Mouse (Mus musculus) CH12.LX (cell line): ENCODE measurements around the gene Herc3. TPM values are rescaled to one million over a fixed set of nuclear protein-coding genes. Genes with fewer than 3 reads are reported as not detected.

Experiments
- DNase-seq: peaks from one replicate; pipeline ENCODE4 v3.0.0-alpha.2; 2013; ENCODE audit errors: extremely low read depth
- H3K27ac ChIP-seq: 2 replicates; pipeline ENCODE4 v1.5.1; 2012; ENCODE audit warnings: low read depth, mild to moderate bottlenecking, control low read depth, moderate library complexity; ENCODE audit not compliant: insufficient read depth
- H3K27me3 ChIP-seq: replicated peaks from 2 replicates; pipeline ENCODE3; 2012; ENCODE audit warnings: inconsistent platforms
- H3K36me3 ChIP-seq, 2 experiments: replicated peaks in 1 of 2; 2 replicates each; pipeline versions ENCODE3 to v1.6.1; 2012; ENCODE audit warnings: inconsistent platforms in 1 of 2, low read length in 1 of 2, mild to moderate bottlenecking in 1 of 2, mixed read lengths in 1 of 2, moderate library complexity in 1 of 2; ENCODE audit not compliant: control insufficient read depth in 1 of 2, insufficient read depth in 1 of 2
- H3K4me1 ChIP-seq, 2 experiments: 2 replicates each; pipeline ENCODE4 v1.6.1; 2012; ENCODE audit warnings: inconsistent platforms in 1 of 2, moderate library complexity in 1 of 2; ENCODE audit not compliant: insufficient read depth in 2 of 2, control insufficient read depth in 1 of 2
- H3K4me2 ChIP-seq: 2 replicates; pipeline ENCODE4 v1.6.1; 2012; ENCODE audit warnings: low read depth, mild to moderate bottlenecking, control low read depth; ENCODE audit not compliant: poor library complexity, insufficient read depth, severe bottlenecking
- H3K4me3 ChIP-seq, 3 experiments: fragments of 150-350 bp in 1 of 3; sonication (generic) in 1 of 3; replicated peaks in 1 of 3; 2 replicates each; pipeline versions ENCODE3 to v1.5.1; 2011 to 2012; ENCODE audit warnings: low read depth in 2 of 3, low read length in 2 of 3, mild to moderate bottlenecking in 2 of 3, moderate library complexity in 2 of 3, control low read depth in 1 of 3, improper control_type of control experiment in 1 of 3, inconsistent platforms in 1 of 3, mixed read lengths in 1 of 3; ENCODE audit not compliant: poor library complexity in 1 of 3
- H3K79me2 ChIP-seq: replicated peaks from 2 replicates; pipeline ENCODE4 v1.6.1; 2012; ENCODE audit warnings: mild to moderate bottlenecking, moderate library complexity; ENCODE audit not compliant: control insufficient read depth, poor library complexity, insufficient read depth, severe bottlenecking; ENCODE audit errors: extremely low read depth
- H3K9ac ChIP-seq: 2 replicates; pipeline ENCODE4 v1.6.1; 2012; ENCODE audit warnings: low read depth, mild to moderate bottlenecking, control low read depth, moderate library complexity; ENCODE audit not compliant: insufficient read depth
- H3K9me3 ChIP-seq: replicated peaks from 2 replicates; pipeline ENCODE3; 2012; ENCODE audit warnings: low read length, inconsistent platforms, mixed read lengths
- BHLHE40 ChIP-seq: IDR thresholded peaks from 2 replicates; pipeline ENCODE4 v1.6.1; 2011; ENCODE audit warnings: mild to moderate bottlenecking, low read depth, low read length, improper control_type of control experiment
- CTCF ChIP-seq, 2 experiments: IDR thresholded peaks in 1 of 2; conservative IDR thresholded peaks in 1 of 2; 2 replicates each; pipeline ENCODE4 v1.5.1; 2011 to 2012; ENCODE audit warnings: low read depth in 2 of 2, low read length in 2 of 2, improper control_type of control experiment in 1 of 2, inconsistent platforms in 1 of 2, mild to moderate bottlenecking in 1 of 2, moderate library complexity in 1 of 2
- E2F4 ChIP-seq: IDR thresholded peaks from 2 replicates; pipeline ENCODE4 v1.6.1; 2011; ENCODE audit warnings: low read depth, low read length, improper control_type of control experiment; ENCODE audit not compliant: insufficient replicate concordance
- GABPA ChIP-seq: IDR thresholded peaks from 2 replicates; pipeline ENCODE4 v1.6.1; 2012; ENCODE audit warnings: low read depth, low read length, improper control_type of control experiment, inconsistent platforms; ENCODE audit not compliant: insufficient replicate concordance
- JUN ChIP-seq: IDR thresholded peaks from 2 replicates; pipeline ENCODE4 v1.6.1; 2011; ENCODE audit warnings: low read depth, mild to moderate bottlenecking, low read length, improper control_type of control experiment, moderate library complexity; ENCODE audit not compliant: insufficient read depth
- JUND ChIP-seq: conservative IDR thresholded peaks from 2 replicates; pipeline ENCODE4 v1.6.1; 2011; ENCODE audit warnings: low read depth, low read length, improper control_type of control experiment
- KAT2A ChIP-seq: IDR thresholded peaks from 2 replicates; pipeline ENCODE4 v1.6.1; 2012; ENCODE audit warnings: low read length, improper control_type of control experiment, inconsistent platforms; ENCODE audit not compliant: insufficient replicate concordance
- MAFK ChIP-seq: IDR thresholded peaks from 2 replicates; pipeline ENCODE4 v1.6.1; 2011; ENCODE audit warnings: low read length, improper control_type of control experiment; ENCODE audit not compliant: insufficient replicate concordance
- MXI1 ChIP-seq: IDR thresholded peaks from 2 replicates; pipeline ENCODE4 v1.6.1; 2011; ENCODE audit warnings: mild to moderate bottlenecking, low read depth, low read length, improper control_type of control experiment
- MYC ChIP-seq: IDR thresholded peaks from 2 replicates; pipeline ENCODE4 v1.6.1; 2011; ENCODE audit warnings: low read depth, mild to moderate bottlenecking, improper control_type of control experiment, low read length
- NELFE ChIP-seq: IDR thresholded peaks from 2 replicates; pipeline ENCODE4 v1.6.1; 2011; ENCODE audit warnings: low read depth, low read length, improper control_type of control experiment
- POLR2AphosphoS2 ChIP-seq: IDR thresholded peaks from 2 replicates; pipeline ENCODE4 v1.6.1; 2011; ENCODE audit warnings: low read depth, low read length, improper control_type of control experiment
- SIN3A ChIP-seq: IDR thresholded peaks from 2 replicates; pipeline ENCODE4 v1.6.1; 2012; ENCODE audit warnings: low read length, improper control_type of control experiment, inconsistent platforms
- SMC3 ChIP-seq: IDR thresholded peaks from 2 replicates; pipeline ENCODE4 v1.6.1; 2011; ENCODE audit warnings: low read depth, low read length, improper control_type of control experiment
- TCF12 ChIP-seq: IDR thresholded peaks from 2 replicates; pipeline ENCODE4 v1.6.1; 2014; ENCODE audit warnings: low read depth, mild to moderate bottlenecking, inconsistent platforms, low read length, improper control_type of control experiment
- UBTF ChIP-seq: IDR thresholded peaks from 2 replicates; pipeline ENCODE4 v1.6.1; 2012; ENCODE audit warnings: low read depth, mild to moderate bottlenecking, inconsistent platforms, low read length, improper control_type of control experiment, moderate library complexity
- USF1 ChIP-seq: IDR thresholded peaks from 2 replicates; pipeline ENCODE4 v1.6.1; 2014; ENCODE audit warnings: low read depth, mild to moderate bottlenecking, inconsistent platforms, low read length, improper control_type of control experiment
- USF2 ChIP-seq: conservative IDR thresholded peaks from 2 replicates; pipeline ENCODE4 v1.6.1; 2011; ENCODE audit warnings: low read depth, low read length, improper control_type of control experiment
- ZNF384 ChIP-seq: IDR thresholded peaks from 2 replicates; pipeline ENCODE4 v1.6.1; 2012; ENCODE audit warnings: low read depth, low read length, improper control_type of control experiment, inconsistent platforms
- dilution Hi-C: fragments of 300-500 bp; cut with MboI; formaldehyde crosslinking; loops from 2 replicates; pipeline ENCODE4 v1.14.3; 2020; ENCODE audit warnings: low sequenced_read_pairs; ENCODE audit not compliant: extremely low pct_unique_long_range_greater_than_20kb, extremely low pct_ligation_motif_present
- in situ Hi-C: fragments of 300-500 bp; cut with MboI; formaldehyde crosslinking; loops from 3 replicates; pipeline ENCODE4 v1.14.3; 2019; ENCODE audit warnings: low sequenced_read_pairs, low pct_ligation_motif_present, low pct_unique_long_range_greater_than_20kb, mixed read lengths
- polyA plus RNA-seq: library from polyadenylated mRNA; unstranded; fragments of >175 nt; gene quantifications from 2 replicates; pipeline ENCODE4 v1.2.1, GENCODE M21; 2012; ENCODE audit warnings: low read depth; ENCODE audit not compliant: insufficient read length
- total RNA-seq, 2 experiments: library from RNA; depleted of rRNA; stranded (reverse); fragments of 300-350 nt in 1 of 2; fragments of >200 nt in 1 of 2; gene quantifications; 2 replicates each; pipeline ENCODE4 v1.2.3; 2012 to 2014

Gene Herc3
- total and polyA plus RNA-seq, 3 experiments, result 15.7 to 19.1 (median 17.8) TPM

DNA sequence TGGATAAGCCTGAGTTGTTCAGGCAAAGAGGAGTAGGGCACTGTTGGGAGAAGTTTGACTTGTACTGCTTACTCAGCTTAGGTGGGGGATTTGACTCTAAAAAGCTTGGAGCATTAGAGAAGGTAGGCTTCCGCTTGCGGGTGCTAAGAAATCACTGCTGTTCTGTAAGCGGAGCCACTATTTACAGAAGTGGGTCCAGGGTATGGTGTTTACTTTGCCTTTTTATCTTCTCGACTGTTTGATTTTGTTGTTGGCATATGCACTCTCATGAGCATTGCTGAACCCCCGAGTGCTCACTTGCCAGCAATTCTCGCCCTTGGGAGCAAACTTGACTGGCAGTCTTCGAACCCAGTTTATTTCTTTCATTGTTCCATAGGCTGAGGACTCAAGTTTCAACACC, 69.3 kb downstream of the Herc3 start:
- H3K9me3 ChIP-seq, result no peaks in the 10 kb centered on the region
- H3K4me3 ChIP-seq, result no peak overlapping the region
- DNase-seq, result no peak
- no peak overlapping the region for H3K9ac ChIP-seq
- H3K4me1 ChIP-seq, result peaks cover 0 to 14% of the 10 kb centered on the region in 2 experiments; a peak in 2 of 4 replicates
- no peaks in the 10 kb centered on the region for H3K27me3 ChIP-seq
- no peak overlapping the region for H3K4me2 ChIP-seq
- H3K27ac ChIP-seq, result no peak overlapping the region
- no peaks in the 10 kb centered on the region for H3K79me2 ChIP-seq
- in situ Hi-C loops (no loop called here), dilution Hi-C loops (no loop called here)
- H3K36me3 ChIP-seq, result peaks cover 5 to 51% of the 10 kb centered on the region in 2 experiments
- TF ChIP-seq NELFE (no peak), POLR2AphosphoS2 (no peak), USF2 (no peak), SIN3A (no peak), KAT2A (no peak), SMC3 (no peak), MAFK (no peak), USF1 (no peak), GABPA (no peak), ZNF384 (no peak), JUN (no peak), MYC (no peak), JUND (no peak), MXI1 (no peak)
- TF ChIP-seq, all 38 proteins: peak for 0

DNA sequence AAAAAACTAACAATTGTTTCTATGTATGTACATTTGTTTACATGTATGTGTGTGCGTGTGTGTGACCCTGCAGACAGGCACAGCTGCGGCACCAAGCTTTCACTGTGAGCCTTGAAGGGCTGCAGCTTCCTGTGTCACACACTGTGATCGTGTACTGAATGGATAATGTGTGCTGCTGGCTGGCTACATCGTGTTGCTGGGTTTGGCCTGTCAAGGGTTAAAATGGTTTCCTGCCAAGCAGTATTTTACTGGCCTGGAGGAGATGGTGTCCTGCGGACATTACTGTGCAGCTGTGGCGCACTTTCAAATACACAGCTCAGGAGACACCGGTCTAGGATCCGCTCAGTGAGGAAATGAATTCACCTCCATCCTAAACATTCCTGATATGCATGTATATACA, 71.9 kb downstream of the Herc3 start:
- peaks cover 0 to 14% of the 10 kb centered on the region in 2 experiments; a peak in 2 of 4 replicates for H3K4me1 ChIP-seq
- H3K4me3 ChIP-seq, result no peak overlapping the region
- in situ Hi-C loops (no loop called here), dilution Hi-C loops (no loop called here)
- DNase-seq, result no peak
- no peaks in the 10 kb centered on the region for H3K79me2 ChIP-seq
- TF ChIP-seq MXI1, result no peak
- no peak for TF ChIP-seq UBTF
- TF ChIP-seq SMC3, result no peak
- TF ChIP-seq CTCF (conservative IDR thresholded peaks at IDR 0.05 in 1 of 2, IDR thresholded peaks at IDR 0.05 in 1 of 2; ENCODE audit: low read depth in 2 of 2, low read length in 2 of 2), result no peak
- TF ChIP-seq E2F4, result no peak
- TF ChIP-seq JUN, result no peak
- no peak for TF ChIP-seq ZNF384
- TF ChIP-seq BHLHE40, result no peak
- TF ChIP-seq GABPA, result no peak
- no peak for TF ChIP-seq MAFK
- TF ChIP-seq NELFE, result no peak
- no peak for TF ChIP-seq KAT2A
- TF ChIP-seq TCF12, result no peak
- no peak overlapping the region for H3K27ac ChIP-seq
- no peak overlapping the region for H3K9ac ChIP-seq
- no peak overlapping the region for H3K4me2 ChIP-seq
- no peaks in the 10 kb centered on the region for H3K27me3 ChIP-seq
- H3K36me3 ChIP-seq, result peaks cover 13 to 51% of the 10 kb centered on the region in 2 experiments
- peaks cover 4% of the 10 kb centered on the region for H3K9me3 ChIP-seq
